Mouse (Mus musculus) NIH3T3 (cell line): Measurements from ENCODE around the gene Appl2.
A peak's percentile ranks its signal among the peaks of the same experiment; 100 is the strongest.
"Not testable (repeated sequence)": the region's sequence is repeated elsewhere in the genome, so short reads cannot be mapped to it uniquely, and the experiment has no call there.

Experiments
- DNase-seq: peaks from one replicate; pipeline ENCODE4 v3.0.0-alpha.2; 2012; ENCODE audit warnings: low read depth

Appl2 gene

DNA sequence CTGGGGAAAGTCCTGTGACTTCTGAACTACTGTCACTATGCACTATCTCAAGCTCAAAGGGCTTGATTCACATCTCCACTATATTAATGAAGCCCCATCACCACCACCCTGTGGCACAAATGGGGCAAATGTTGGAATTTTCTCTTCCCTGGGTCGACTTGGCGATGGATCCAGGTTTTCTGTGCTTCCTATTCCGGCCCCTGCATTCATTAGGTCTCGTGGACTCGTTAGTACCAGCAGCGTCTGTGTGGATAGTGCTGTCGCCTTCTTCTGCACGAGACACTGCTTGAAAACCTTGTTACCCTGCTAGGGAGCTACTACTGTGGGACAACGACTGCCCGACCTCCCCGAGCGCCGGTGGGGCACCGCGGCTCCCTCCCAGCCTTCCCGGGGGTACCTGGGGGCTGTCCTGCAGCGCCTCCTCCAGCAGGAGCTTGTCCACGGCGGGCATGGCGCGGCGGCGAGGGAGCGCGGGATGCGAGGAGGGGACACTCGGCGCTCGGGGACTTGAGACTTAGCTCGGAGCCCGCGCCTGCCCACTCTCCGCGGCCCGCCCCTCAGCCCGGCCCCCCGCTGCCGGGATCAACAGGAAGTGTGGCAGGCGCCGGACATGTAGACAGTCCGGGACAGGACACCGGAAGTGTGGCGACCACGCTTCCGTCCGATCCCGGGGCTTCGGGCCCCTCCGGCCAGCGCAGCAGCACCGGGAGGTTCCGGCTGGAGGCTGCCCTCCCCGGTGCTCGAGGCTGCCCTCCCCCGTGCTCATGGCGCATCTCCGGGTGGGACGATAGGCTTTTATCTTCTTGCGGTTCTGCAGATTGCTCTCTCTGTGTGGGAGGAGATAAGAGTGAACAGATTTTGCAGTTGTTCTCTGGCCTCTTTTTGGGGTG is at the start of gene Appl2:
TSS of gene Appl2 (minus strand) at position 608 of the 890 bp plus-strand sequence.
- peak; percentile 96 for DNase-seq

DNA sequence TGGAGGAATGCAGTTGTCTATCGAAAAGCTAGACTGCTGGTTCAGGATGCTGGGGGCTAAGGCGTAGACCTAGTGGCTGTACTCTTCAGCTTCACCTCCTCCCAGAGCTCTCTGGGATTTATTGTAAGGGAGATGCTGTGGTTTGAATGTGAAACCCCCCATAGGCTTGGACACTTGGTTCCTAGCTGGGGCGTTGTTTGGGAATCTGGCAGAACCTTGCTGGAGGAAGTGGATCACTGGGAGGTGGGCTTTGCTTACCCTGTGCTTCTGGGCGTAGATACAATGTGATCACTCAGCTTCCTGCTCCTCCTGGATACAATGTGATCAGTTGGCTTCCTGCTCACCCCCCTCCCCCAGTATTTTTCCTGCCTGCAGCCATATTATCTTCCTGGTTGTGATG is 47.7 kb upstream of the Appl2 start:
- no peak for DNase-seq

GRCm38 (mm10) chr10:83692175-83692895 is 43.8 kb upstream of the Appl2 start:
- DNase-seq, result no peak

- DNase-seq, result peak; percentile 27
These were observed 39.7 kb upstream of the Appl2 start for GRCm38 (mm10) chr10:83688215-83688614.

DNA sequence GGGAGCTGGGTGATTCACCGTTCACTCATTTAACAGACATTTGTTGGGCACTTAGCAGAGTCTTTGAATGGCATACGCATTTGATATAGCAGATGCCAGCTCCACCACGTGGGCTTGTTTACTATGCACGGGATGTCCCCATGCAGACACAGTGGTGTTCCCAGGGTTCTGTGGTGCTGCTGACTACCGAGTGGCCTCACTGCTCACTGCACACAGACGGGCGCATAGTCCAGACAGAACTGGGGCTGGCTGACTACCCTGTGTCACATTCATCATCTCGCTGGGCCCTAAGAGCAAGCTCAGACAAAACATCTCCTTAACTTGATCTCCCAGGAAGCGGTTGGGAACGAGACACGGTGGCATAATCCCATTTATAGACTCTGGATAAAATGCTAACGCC is 32.8 kb upstream of the Appl2 start:
- no peak for DNase-seq

- no peak for DNase-seq
These were observed 18.0 kb upstream of the Appl2 start for GRCm38 (mm10) chr10:83666556-83666955.

- no peak for DNase-seq
These were observed 13.4 kb upstream of the Appl2 start for GRCm38 (mm10) chr10:83661925-83662324.

DNA sequence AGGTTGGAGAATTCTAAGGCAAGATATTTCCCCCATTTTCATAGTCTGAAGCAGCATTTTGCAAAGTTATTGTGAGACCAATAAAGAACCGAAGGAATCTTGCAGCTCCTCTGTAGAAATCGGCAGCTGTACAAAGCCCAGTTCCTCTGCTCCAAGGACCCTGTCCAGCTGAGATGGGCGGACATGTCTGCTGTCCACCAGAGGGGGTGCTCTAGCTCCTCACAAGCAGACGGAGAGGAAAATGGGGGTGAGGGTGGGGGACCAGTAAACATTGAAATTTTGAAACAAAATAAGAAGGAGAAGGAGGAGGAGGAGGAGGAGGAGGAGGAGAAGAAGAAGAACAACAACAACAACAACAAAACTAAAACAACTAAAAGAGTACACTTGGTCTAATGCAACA is 12.1 kb upstream of the Appl2 start:
- DNase-seq, result peak; percentile 32

DNA sequence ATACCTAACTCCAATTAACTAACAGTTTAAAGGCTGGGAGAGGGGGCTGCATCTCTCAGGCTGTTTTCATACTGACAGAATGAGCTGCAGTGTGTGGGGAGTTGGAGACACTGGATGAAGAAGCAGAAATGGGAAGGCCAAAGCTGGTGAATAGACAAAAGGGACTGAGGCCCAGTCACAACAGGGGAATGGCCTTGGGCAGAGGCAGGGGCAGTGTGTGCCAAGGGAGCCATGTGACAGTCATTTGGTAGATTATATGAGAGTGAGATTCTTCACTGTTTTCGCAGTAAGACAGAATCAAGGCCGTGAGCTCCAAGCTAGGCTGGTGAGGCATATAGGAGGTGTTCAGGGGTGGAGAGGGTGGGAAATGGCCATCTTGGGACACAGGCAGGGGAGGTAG is 6.1 kb upstream of the Appl2 start:
- no peak for DNase-seq

GRCm38 (mm10) chr10:83652205-83652866 is 3.8 kb upstream of the Appl2 start:
- DNase-seq, result not testable (repeated sequence)

- DNase-seq, result peak; percentile 33
These were observed 499 bp upstream of the Appl2 start for GRCm38 (mm10) chr10:83649037-83649436.

- no peak for DNase-seq
These were observed 2.1 kb downstream of the Appl2 start for GRCm38 (mm10) chr10:83646351-83646885.

DNA sequence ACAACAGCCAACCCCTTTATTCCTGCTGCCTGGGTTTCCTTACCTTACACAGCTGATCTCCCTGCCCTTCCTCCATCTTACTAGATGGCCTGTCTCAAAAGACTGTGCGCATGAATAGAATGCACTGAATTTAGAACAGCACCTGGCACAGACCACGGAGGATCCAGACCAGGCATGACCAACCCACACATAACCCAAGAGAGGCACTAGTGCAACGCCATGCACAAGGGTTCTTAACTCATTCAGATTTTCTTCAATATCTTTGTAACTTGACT is 2.9 kb downstream of the Appl2 start:
- no peak for DNase-seq

GRCm38 (mm10) chr10:83644865-83645715 is 3.4 kb downstream of the Appl2 start:
- DNase-seq, result no peak

- no peak for DNase-seq
These were observed 4.4 kb downstream of the Appl2 start for GRCm38 (mm10) chr10:83644167-83644566.

- peak; percentile 26 for DNase-seq
These were observed 6.9 kb downstream of the Appl2 start for GRCm38 (mm10) chr10:83641641-83642040.

GRCm38 (mm10) chr10:83639881-83640386 is 8.6 kb downstream of the Appl2 start:
- DNase-seq, result no peak

GRCm38 (mm10) chr10:83637295-83637694 is 11.2 kb downstream of the Appl2 start:
- peak; percentile 88 for DNase-seq

DNA sequence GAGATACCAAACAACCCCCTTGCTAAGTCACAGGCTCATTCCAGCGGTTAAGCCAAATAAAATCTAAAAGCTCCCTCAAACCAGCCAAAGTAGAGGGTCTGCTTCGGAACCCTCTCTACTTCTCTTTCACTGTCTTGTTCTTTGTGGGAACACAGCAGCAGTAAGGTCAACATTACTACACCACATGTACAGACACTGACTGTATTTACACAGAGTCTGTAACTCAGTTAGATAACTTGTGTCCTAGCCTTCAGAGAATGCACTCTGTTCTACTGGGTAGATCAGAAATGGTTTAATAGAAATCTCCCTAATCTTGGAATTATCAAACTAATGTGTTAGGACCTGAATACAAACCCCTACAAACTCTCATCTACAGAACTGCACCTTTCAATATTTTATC is 12.3 kb downstream of the Appl2 start:
- no peak for DNase-seq

GRCm38 (mm10) chr10:83634461-83634860 is 14.1 kb downstream of the Appl2 start:
- peak; percentile 44 for DNase-seq

DNA sequence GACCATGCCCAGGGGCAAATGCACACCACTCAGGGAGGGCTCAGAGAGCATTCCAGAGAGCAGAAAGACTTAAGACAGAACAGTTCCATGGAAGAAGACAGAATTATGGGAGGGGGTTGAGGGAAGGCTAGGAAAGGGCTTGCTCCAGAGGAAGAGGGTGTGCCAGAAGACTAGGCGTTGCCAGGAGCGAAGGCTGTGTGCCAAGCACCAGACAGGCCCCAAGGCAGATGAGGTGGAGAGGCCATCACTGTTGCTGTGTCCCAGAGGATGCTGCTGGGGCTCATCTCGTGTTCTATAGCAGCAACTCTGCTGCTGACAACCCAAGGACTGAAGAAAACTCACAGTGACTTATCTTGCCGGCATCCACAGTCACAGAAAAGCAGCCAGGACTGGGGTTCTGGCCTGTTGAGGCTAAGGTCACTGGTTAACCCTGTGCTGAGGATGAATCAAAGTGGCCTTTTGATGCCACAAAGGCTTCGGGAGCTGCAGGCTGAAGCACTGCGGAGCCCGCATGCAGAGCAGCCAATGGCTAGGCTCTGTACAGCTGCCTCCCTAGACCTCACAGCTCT is 15.6 kb downstream of the Appl2 start:
- DNase-seq, result no peak
